Mouse (Mus musculus) heart, embryonic 13.5 days (tissue): ENCODE measurements at regions not wholly inside any gene's neighbourhood (a gene's known extent, or its start where the extent isn't known, plus 50 kb on each side); places are given as distances from the start of the nearest gene placed in this dataset.

Experiments used
- ATAC-seq: fragments of 200-750 bp; cut with Nextera tagmentation; 2 replicates; pipeline ENCODE4 v1.8.0; 2017; ENCODE audit warnings: moderate TSS enrichment; ENCODE audit not compliant: insufficient number of reproducible peaks, low FRiP score, low TSS enrichment; ENCODE audit errors: extremely low read depth
- H3K27ac ChIP-seq: fragments of 300-500 bp; sonication (generic); replicated peaks from 2 replicates; pipeline ENCODE4 v1.5.1; 2015; ENCODE audit warnings: moderate library complexity, mild to moderate bottlenecking, inconsistent platforms
- H3K27me3 ChIP-seq: fragments of 300-500 bp; sonication (generic); replicated peaks from 2 replicates; pipeline ENCODE4 v1.6.1; 2015; ENCODE audit warnings: mild to moderate bottlenecking, inconsistent platforms
- H3K36me3 ChIP-seq: fragments of 300-500 bp; sonication (generic); 2 replicates; pipeline ENCODE4 v1.6.1; 2015; ENCODE audit warnings: mild to moderate bottlenecking, inconsistent platforms
- H3K4me1 ChIP-seq: fragments of 300-500 bp; sonication (generic); 2 replicates; pipeline ENCODE4 v1.6.1; 2015; ENCODE audit warnings: inconsistent platforms
- H3K4me2 ChIP-seq: fragments of 300-500 bp; sonication (generic); 2 replicates; pipeline ENCODE4 v1.6.1; 2015; ENCODE audit warnings: inconsistent platforms, mild to moderate bottlenecking, moderate library complexity
- H3K4me3 ChIP-seq: fragments of 300-500 bp; sonication (generic); 2 replicates; pipeline ENCODE4 v1.5.1; 2015; ENCODE audit warnings: moderate library complexity, mild to moderate bottlenecking, inconsistent platforms
- H3K9ac ChIP-seq: fragments of 300-500 bp; sonication (generic); 2 replicates; pipeline ENCODE4 v1.6.1; 2015; ENCODE audit warnings: inconsistent platforms, mild to moderate bottlenecking, moderate library complexity
- H3K9me3 ChIP-seq: fragments of 300-500 bp; sonication (generic); 2 replicates; pipeline ENCODE4 v1.6.1; 2016; ENCODE audit warnings: inconsistent platforms
- WGBS: fragments of 180-500 bp; shearing (Covaris S2); methylation state at CpG from one replicate; pipeline ENCODE4 v1.1.7; 2015; ENCODE audit warnings: mixed read lengths; 5-methylcytosine and 5-hydroxymethylcytosine counted together

- Histone ChIP-seq H3K4me2 (no peak overlapping the region), H3K9me3 (no peaks in the 10 kb centered on the region), H3K36me3 (no peaks in the 10 kb centered on the region), H3K27ac (no peak overlapping the region), H3K4me3 (no peak overlapping the region), H3K9ac (no peak overlapping the region), H3K27me3 (peaks cover 13% of the 10 kb centered on the region), H3K4me1 (no peaks in the 10 kb centered on the region)
- WGBS = 84% methylated on average over 5 of the region's 5 CpGs
- no peak for ATAC-seq
Observed at GRCm38 (mm10) chr11:6765333-6765957, 72.0 kb downstream of the Gm11983 start.

GRCm38 (mm10) chr11:6764186-6764585 lies 73.3 kb downstream of the Gm11983 start:
- Histone ChIP-seq H3K9me3 (no peaks in the 10 kb centered on the region), H3K4me1 (no peaks in the 10 kb centered on the region), H3K4me2 (no peak overlapping the region), H3K27ac (no peak overlapping the region), H3K4me3 (no peak overlapping the region), H3K9ac (no peak overlapping the region), H3K36me3 (no peaks in the 10 kb centered on the region), H3K27me3 (peaks cover 13% of the 10 kb centered on the region)
- ATAC-seq = no peak
- 83% methylated on average over 3 of the region's 3 CpGs for WGBS

GRCm38 (mm10) chr11:6763001-6763400 lies 74.5 kb downstream of the Gm11983 start:
- H3K36me3 ChIP-seq = no peaks in the 10 kb centered on the region
- H3K9me3 ChIP-seq = no peaks in the 10 kb centered on the region
- H3K4me1 ChIP-seq = no peaks in the 10 kb centered on the region
- H3K4me2 ChIP-seq = no peak overlapping the region
- WGBS = 63% methylated on average over 4 of the region's 4 CpGs
- peaks cover 7% of the 10 kb centered on the region; the same call in 1 of the 2 replicates for H3K27me3 ChIP-seq
- ATAC-seq = no peak
- H3K9ac ChIP-seq = no peak overlapping the region
- H3K27ac ChIP-seq = no peak overlapping the region
- no peak overlapping the region for H3K4me3 ChIP-seq

GRCm38 (mm10) chr11:6761876-6762628 lies 75.4 kb downstream of the Gm11983 start:
- Histone ChIP-seq H3K36me3 (no peaks in the 10 kb centered on the region), H3K4me2 (no peak overlapping the region), H3K27me3 (no peaks in the 10 kb centered on the region), H3K4me1 (no peaks in the 10 kb centered on the region), H3K9me3 (no peaks in the 10 kb centered on the region), H3K27ac (no peak overlapping the region), H3K4me3 (no peak overlapping the region), H3K9ac (no peak overlapping the region)
- WGBS = 82% methylated on average over 11 of the region's 11 CpGs
- ATAC-seq = no peak

GRCm38 (mm10) chr11:6759578-6759977 lies 77.9 kb downstream of the Gm11983 start:
- ATAC-seq = no peak
- WGBS = 39% methylated on average over 4 of the region's 4 CpGs
- no peaks in the 10 kb centered on the region for H3K36me3 ChIP-seq
- H3K27ac ChIP-seq = no peak overlapping the region
- no peak overlapping the region for H3K9ac ChIP-seq
- no peaks in the 10 kb centered on the region for H3K4me1 ChIP-seq
- no peak overlapping the region for H3K4me3 ChIP-seq
- H3K4me2 ChIP-seq = no peak overlapping the region
- no peaks in the 10 kb centered on the region for H3K27me3 ChIP-seq
- H3K9me3 ChIP-seq = no peaks in the 10 kb centered on the region

- Histone ChIP-seq H3K4me3 (no peak overlapping the region), H3K9me3 (no peaks in the 10 kb centered on the region), H3K27ac (no peak overlapping the region), H3K27me3 (no peaks in the 10 kb centered on the region; the same call in 1 of the 2 replicates), H3K36me3 (no peaks in the 10 kb centered on the region), H3K9ac (no peak overlapping the region), H3K4me2 (no peak overlapping the region), H3K4me1 (no peaks in the 10 kb centered on the region)
- 81% methylated on average over 5 of the region's 5 CpGs for WGBS
- no peak for ATAC-seq
Observed at GRCm38 (mm10) chr11:6739439-6739838, 81.1 kb downstream of the Ramp3 start.

- 87% methylated on average over 3 of the region's 3 CpGs for WGBS
- no peaks in the 10 kb centered on the region; the same call in 1 of the 2 replicates for H3K27me3 ChIP-seq
- H3K9me3 ChIP-seq = no peaks in the 10 kb centered on the region
- H3K4me3 ChIP-seq = no peak overlapping the region
- no peaks in the 10 kb centered on the region for H3K4me1 ChIP-seq
- no peaks in the 10 kb centered on the region for H3K36me3 ChIP-seq
- no peak overlapping the region for H3K27ac ChIP-seq
- ATAC-seq = no peak
- no peak overlapping the region for H3K9ac ChIP-seq
- H3K4me2 ChIP-seq = no peak overlapping the region
Observed at GRCm38 (mm10) chr11:6738581-6738980, 80.3 kb downstream of the Ramp3 start.

GRCm38 (mm10) chr11:6738163-6738562 lies 79.8 kb downstream of the Ramp3 start:
- no peaks in the 10 kb centered on the region for H3K4me1 ChIP-seq
- no peak overlapping the region for H3K4me3 ChIP-seq
- no peak overlapping the region for H3K4me2 ChIP-seq
- H3K27me3 ChIP-seq = no peaks in the 10 kb centered on the region; the same call in 1 of the 2 replicates
- H3K36me3 ChIP-seq = no peaks in the 10 kb centered on the region
- H3K9me3 ChIP-seq = no peaks in the 10 kb centered on the region
- ATAC-seq = no peak
- no peak overlapping the region for H3K27ac ChIP-seq
- H3K9ac ChIP-seq = no peak overlapping the region
- 85% methylated on average over 3 of the region's 3 CpGs for WGBS

- 76% methylated on average over 7 of the region's 7 CpGs for WGBS
- no peak overlapping the region for H3K4me2 ChIP-seq
- H3K4me1 ChIP-seq = no peaks in the 10 kb centered on the region
- no peaks in the 10 kb centered on the region for H3K36me3 ChIP-seq
- H3K4me3 ChIP-seq = no peak overlapping the region
- no peaks in the 10 kb centered on the region for H3K9me3 ChIP-seq
- H3K27me3 ChIP-seq = no peaks in the 10 kb centered on the region
- no peak for ATAC-seq
- H3K27ac ChIP-seq = no peak overlapping the region
- no peak overlapping the region for H3K9ac ChIP-seq
Observed at GRCm38 (mm10) chr11:6734746-6735430, 76.6 kb downstream of the Ramp3 start.

DNA sequence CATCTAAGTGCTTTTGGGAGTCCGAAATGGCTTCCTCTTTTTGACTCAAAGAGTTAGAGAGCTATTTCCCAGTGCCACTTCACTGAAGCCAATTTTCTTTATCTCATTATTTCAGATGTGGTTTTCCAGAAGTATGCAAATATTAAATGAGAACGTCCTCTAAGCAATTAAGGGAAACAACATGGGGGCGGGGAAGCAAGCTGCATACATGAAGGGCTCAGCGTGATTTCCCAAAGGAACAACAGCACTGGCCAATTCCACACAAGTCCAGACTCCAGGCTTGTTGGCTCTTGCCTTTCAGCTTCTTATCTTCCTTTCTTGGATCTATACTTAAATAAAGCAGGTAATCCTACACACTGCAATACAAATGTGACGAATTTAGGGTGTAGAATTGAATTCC lies 73.2 kb downstream of the Ramp3 start:
- H3K9me3 ChIP-seq = peaks cover 6% of the 10 kb centered on the region; the same call in 1 of the 2 replicates
- H3K4me1 ChIP-seq = no peaks in the 10 kb centered on the region
- ATAC-seq = no peak
- H3K27ac ChIP-seq = no peak overlapping the region
- H3K4me3 ChIP-seq = no peak overlapping the region
- no peaks in the 10 kb centered on the region for H3K27me3 ChIP-seq
- WGBS = 80% methylated on average over 5 of the region's 5 CpGs
- H3K36me3 ChIP-seq = no peaks in the 10 kb centered on the region
- no peak overlapping the region for H3K4me2 ChIP-seq
- H3K9ac ChIP-seq = no peak overlapping the region
